Mouse (Mus musculus) liver, embryonic 14.5 days (tissue): ENCODE data around the gene Hprt.

ENCODE experiments used
- CTCF ChIP-seq: IDR thresholded peaks from 2 replicates; pipeline ENCODE4 v1.5.1; 2016; ENCODE audit warnings: antibody characterized with exemption, low read depth, control low read depth
- EP300 ChIP-seq: IDR thresholded peaks from 2 replicates; pipeline ENCODE4 v1.6.1; 2016; ENCODE audit warnings: antibody characterized with exemption, low read depth

DNA sequence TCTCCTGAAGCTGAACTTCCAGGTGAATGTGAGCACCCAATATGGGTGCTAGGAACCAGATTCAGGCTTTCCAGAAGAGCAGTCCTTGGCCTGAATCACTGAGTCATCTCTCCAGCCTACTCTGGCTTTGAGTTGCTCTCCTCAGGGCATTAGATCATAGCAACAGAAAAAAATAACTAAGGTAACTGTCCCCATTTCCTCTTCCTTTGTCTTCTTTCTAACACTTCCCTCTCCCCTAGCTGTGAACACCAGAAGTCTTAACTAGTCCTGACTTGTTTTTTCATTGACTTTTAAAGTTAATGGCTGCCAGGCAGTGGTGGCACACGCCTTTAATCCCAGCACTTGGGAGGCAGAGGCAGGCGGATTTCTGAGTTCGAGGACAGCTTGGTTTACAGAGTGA is 76.5 kb downstream of the Hprt start:
- TF ChIP-seq EP300 (no peak), CTCF (no peak)
